Mouse (Mus musculus) adipose tissue, adult 10 weeks (tissue): ENCODE results near the gene Ptbp3. TPM values are rescaled to one million over a fixed set of nuclear protein-coding genes. Genes with fewer than 3 reads are reported as not detected.

ENCODE experiments used
- polyA plus RNA-seq: library from polyadenylated mRNA; stranded (reverse); fragments of 350-450 nt; fragmentation: Illumina TruSeq; extraction: RNeasy Lipid Tissue Mini Kit (QIAGEN cat#74804); gene quantifications from one replicate; pipeline ENCODE4 v1.2.3, GENCODE M21; 2014; ENCODE audit warnings: low read depth, low replicate concordance

The Ptbp3 gene
- polyA plus RNA-seq: 55.0 TPM

GRCm38 (mm10) chr4:59549175-59549976 lies at the start of gene Ptbp3:
Gene Ptbp3, minus strand, starts transcription at chr4:59549364.

DNA sequence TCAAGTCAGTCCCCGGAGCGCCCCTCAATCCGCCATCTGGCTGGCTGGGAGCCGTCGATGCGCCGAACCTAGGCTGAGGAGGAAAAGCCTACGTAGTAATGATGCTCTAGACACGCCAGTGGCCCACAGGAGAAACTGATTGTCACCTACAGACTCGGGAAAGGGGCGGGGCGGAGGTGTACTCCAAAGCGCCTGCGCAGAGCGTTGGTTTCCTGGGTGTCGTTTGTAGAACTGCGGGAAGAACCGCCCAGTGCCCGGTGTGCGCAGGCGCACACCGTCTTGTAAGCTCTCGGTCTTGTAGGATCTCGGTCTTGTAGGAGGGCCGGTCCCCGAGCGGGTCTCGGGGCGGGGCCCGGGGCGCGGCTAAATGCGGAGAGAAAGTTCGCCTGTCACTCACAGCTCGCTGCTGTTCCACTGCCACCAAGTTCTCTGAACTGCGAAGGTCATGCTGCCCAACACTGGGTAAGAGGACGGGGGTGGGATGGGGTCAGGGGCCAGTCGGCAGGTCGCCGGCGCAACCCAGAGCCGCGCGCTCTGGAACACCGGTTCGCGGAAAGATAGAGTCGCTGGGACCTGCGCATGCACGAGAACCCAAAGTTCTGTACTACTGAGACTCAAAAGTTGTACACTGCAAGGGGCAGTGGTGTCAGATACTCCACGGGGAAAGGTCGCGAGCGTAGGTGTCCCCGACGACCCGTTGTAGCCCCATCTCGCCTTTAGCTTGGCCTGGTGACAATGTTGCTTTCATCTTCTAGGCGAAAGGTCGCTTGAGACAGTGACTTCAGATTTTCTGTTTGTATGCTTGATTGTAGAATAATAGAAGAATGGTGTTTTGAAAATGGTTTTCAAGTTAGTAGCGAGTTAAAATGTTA lies 32.4 kb upstream of the Ptbp3 start, which contains the start of gene Hsdl2:
Gene Hsdl2, plus strand, starts transcription at position 250 of the 872 bp plus-strand sequence.

GRCm38 (mm10) chr4:59437990-59438854 lies 110.9 kb downstream of the Ptbp3 start, which contains the start of gene Susd1:
Gene Susd1, minus strand, starts transcription at chr4:59438633.

Other genes starting within 250 kb of the Ptbp3 start
- gene Susd1, start 110.7 kb downstream of the Ptbp3 start, polyA plus RNA-seq: 30.8 TPM
- 62.4 TPM for gene Hsdl2, start 32.2 kb upstream of the Ptbp3 start, polyA plus RNA-seq
- gene E130308A19Rik, start 76.8 kb upstream of the Ptbp3 start, polyA plus RNA-seq: 6.1 TPM